Mouse (Mus musculus) spleen, postnatal 36 days (tissue): ENCODE measurements around the gene Hsd17b11.
"Not testable (repeated sequence)": the region's sequence is repeated elsewhere in the genome, so short reads cannot be mapped to it uniquely, and the experiment has no call there.

Experiments used
- DNase-seq, 2 experiments: peaks; one replicate each; pipeline ENCODE4 v3.0.0; 2022; ENCODE audit warnings: low spot score in 2 of 2, mixed read lengths in 1 of 2

Gene Hsd17b11

GRCm38 (mm10) chr5:103980705-103981560 is 40.8 kb downstream of the Hsd17b11 start:
- DNase-seq = no peak

- DNase-seq = no peak
Measured at GRCm38 (mm10) chr5:103977907-103978570, 43.7 kb downstream of the Hsd17b11 start.

GRCm38 (mm10) chr5:103977297-103977696 is 44.4 kb downstream of the Hsd17b11 start, which contains the start of gene Hsd17b13:
Hsd17b13 (minus strand) TSS chr5:103977410.
- DNase-seq = no peak

- no peak for DNase-seq
Measured at GRCm38 (mm10) chr5:103975736-103976135, 46.0 kb downstream of the Hsd17b11 start.

GRCm38 (mm10) chr5:103972801-103973200 is 48.9 kb downstream of the Hsd17b11 start:
- DNase-seq = peak in 1 of 2 experiments; percentile 4

- peak; percentile 5 to 18 for DNase-seq
Measured at GRCm38 (mm10) chr5:103972379-103972778, 49.3 kb downstream of the Hsd17b11 start.

GRCm38 (mm10) chr5:103971051-103971450 is 50.7 kb downstream of the Hsd17b11 start:
- no peak for DNase-seq

GRCm38 (mm10) chr5:103962935-103963429 is 58.7 kb downstream of the Hsd17b11 start:
- no peak for DNase-seq

- DNase-seq = no peak
Measured at GRCm38 (mm10) chr5:103954638-103955037, 67.1 kb downstream of the Hsd17b11 start.

- DNase-seq = no peak
Measured at GRCm38 (mm10) chr5:103953135-103954083, 68.3 kb downstream of the Hsd17b11 start.

GRCm38 (mm10) chr5:103950138-103950537 is 71.6 kb downstream of the Hsd17b11 start:
- not testable (repeated sequence) for DNase-seq

- no peak for DNase-seq
Measured at GRCm38 (mm10) chr5:103943183-103943582, 78.5 kb downstream of the Hsd17b11 start.

- DNase-seq = no peak
Measured at GRCm38 (mm10) chr5:103939856-103940255, 81.9 kb downstream of the Hsd17b11 start.
